Mouse (Mus musculus): Measurements from ENCODE around the gene Aqp1.

- TF ChIP-seq CTCF (IDR thresholded peaks at IDR 0.05; ENCODE audit: control insufficient read depth, insufficient read depth, insufficient replicate concordance, low read depth, low read length) (no peak), POLR2A (IDR thresholded peaks at IDR 0.05; ENCODE audit: control insufficient read depth, low read depth, low read length) (no peak)
These were observed 8.9 kb upstream of the Aqp1 start for GRCm38 (mm10) chr6:55327326-55327725.
